Mouse (Mus musculus) kidney, adult 2 months (tissue): ENCODE measurements around the gene Armh3.

Experiments used
- CTCF ChIP-seq: fragments of 200-500 bp; conservative IDR thresholded peaks from 2 replicates; pipeline ENCODE4 v1.5.1; 2011; ENCODE audit warnings: low read depth, mild to moderate bottlenecking, control low read depth, low read length, moderate library complexity, mixed read lengths; ENCODE audit not compliant: insufficient read depth, insufficient read length
- POLR2A ChIP-seq: fragments of 200-500 bp; IDR thresholded peaks from one replicate; pipeline ENCODE4 v1.6.1; 2011; ENCODE audit warnings: low read depth, low read length, control low read depth

DNA sequence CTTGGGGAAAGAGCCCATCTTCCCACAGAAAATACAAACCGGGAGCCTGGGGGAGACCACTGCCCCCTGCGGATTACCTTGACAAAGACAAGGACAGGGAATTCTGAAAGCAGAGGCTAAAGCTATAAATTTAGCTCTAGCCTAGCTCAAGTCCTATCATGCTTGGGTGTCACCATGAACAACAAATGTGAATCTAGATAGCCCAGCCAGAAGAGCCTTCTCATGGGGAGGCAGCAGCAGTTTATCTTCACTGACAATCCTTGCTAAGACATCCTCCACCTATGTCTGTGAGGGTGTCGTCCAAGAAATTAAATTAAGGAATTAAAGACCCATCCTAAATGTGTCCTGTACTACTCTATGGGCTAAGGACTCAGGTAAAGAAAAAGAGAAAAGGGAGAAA is 60.2 kb downstream of the Armh3 start:
- TF ChIP-seq POLR2A = no peak
- no peak for TF ChIP-seq CTCF
